Mouse (Mus musculus) forebrain, postnatal 0 days (tissue): ENCODE results near the gene Gclm. TPM values are rescaled to one million over a fixed set of nuclear protein-coding genes. Genes with fewer than 3 reads are reported as not detected.
"Not testable (repeated sequence)": the region's sequence is repeated elsewhere in the genome, so short reads cannot be mapped to it uniquely, and the experiment has no call there.

Source experiments
- ATAC-seq: fragments of 200-750 bp; cut with Nextera tagmentation; 2 replicates; pipeline ENCODE4 v1.8.0; 2017; ENCODE audit warnings: mild to moderate bottlenecking, moderate library complexity
- DNase-seq: peaks from one replicate; pipeline ENCODE4 v3.0.0-alpha.2; 2015
- H3K27ac ChIP-seq: fragments of 300-500 bp; sonication (generic); 2 replicates; pipeline ENCODE4 v1.5.1; 2014; ENCODE audit warnings: low read depth, mild to moderate bottlenecking, antibody characterized with exemption, low read length, moderate library complexity, mixed read lengths
- H3K27me3 ChIP-seq: fragments of 300-500 bp; sonication (generic); 2 replicates; pipeline ENCODE4 v1.6.1; 2014; ENCODE audit warnings: mild to moderate bottlenecking, low read length, mixed read lengths; ENCODE audit not compliant: insufficient read depth
- H3K36me3 ChIP-seq: fragments of 300-500 bp; sonication (generic); 2 replicates; pipeline ENCODE4 v1.6.1; 2014; ENCODE audit warnings: mild to moderate bottlenecking, moderate library complexity; ENCODE audit not compliant: insufficient read depth
- H3K4me1 ChIP-seq: fragments of 300-500 bp; sonication (generic); 2 replicates; pipeline ENCODE4 v1.6.1; 2014; ENCODE audit warnings: antibody characterized with exemption; ENCODE audit not compliant: insufficient read depth
- H3K4me2 ChIP-seq: fragments of 300-500 bp; sonication (generic); 2 replicates; pipeline ENCODE4 v1.6.1; 2014; ENCODE audit warnings: low read depth, mild to moderate bottlenecking, moderate library complexity
- H3K4me3 ChIP-seq: fragments of 300-500 bp; sonication (generic); 2 replicates; pipeline ENCODE4 v1.5.1; 2014; ENCODE audit warnings: low read depth, low read length, mixed read lengths
- H3K9ac ChIP-seq: fragments of 300-500 bp; sonication (generic); 2 replicates; pipeline ENCODE4 v1.6.1; 2014; ENCODE audit warnings: mild to moderate bottlenecking
- H3K9me3 ChIP-seq: fragments of 300-500 bp; sonication (generic); 2 replicates; pipeline ENCODE4 v1.6.1; 2016; ENCODE audit warnings: low read length
- CTCF ChIP-seq: sonication (generic); IDR thresholded peaks from 2 replicates; pipeline ENCODE4 v1.5.1; 2016; ENCODE audit warnings: antibody characterized with exemption, control low read depth, low read depth
- whole genome bisulfite sequencing: fragments of 180-500 bp; shearing (Covaris S2); extraction: QIAGEN DNeasy Blood & Tissue Kit; methylation state at CpG from one replicate; pipeline ENCODE4 v1.1.7; 2014; 5-methylcytosine and 5-hydroxymethylcytosine counted together
- polyA plus RNA-seq: library from polyadenylated mRNA; unstranded; fragments of >200 nt; fragmentation: Nextera tagmentation; extraction: Ambion mirVana; gene quantifications from 2 replicates; pipeline ENCODE4 v1.2.1, GENCODE M21; 2015
- total RNA-seq: library from RNA; depleted of rRNA; stranded (reverse); fragments of >200 nt; gene quantifications from 2 replicates; pipeline ENCODE4 v1.2.3, GENCODE M21; 2014

The Gclm gene
- total and polyA plus RNA-seq, 2 experiments from 2014 or later = 29.4 to 58.3 TPM

DNA sequence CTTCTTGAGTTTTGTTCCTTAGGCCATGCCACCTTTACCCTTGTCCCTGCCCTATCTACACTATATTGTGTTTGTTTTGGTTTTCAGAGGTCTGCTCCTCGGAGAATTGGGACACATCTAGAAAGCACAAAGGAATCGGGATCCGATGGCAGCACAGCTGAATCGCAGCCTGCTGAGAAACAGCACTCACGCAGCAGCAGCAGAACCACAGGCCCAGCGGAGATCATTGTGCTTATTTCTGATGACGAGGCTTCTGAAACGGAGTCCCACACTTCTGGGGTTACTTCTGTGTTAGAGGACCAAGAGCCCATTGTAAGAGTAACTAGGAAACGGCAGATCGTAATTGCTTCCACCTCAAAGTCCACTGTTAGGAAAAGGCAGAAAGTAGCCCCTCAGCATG is 29.8 kb downstream of the Gclm start:
- WGBS = 73% methylated on average over 10 of the region's 10 CpGs
- no peak for TF ChIP-seq CTCF
- Histone ChIP-seq H3K36me3 (peaks cover 36% of the 10 kb centered on the region), H3K9me3 (no peaks in the 10 kb centered on the region), H3K4me3 (peak overlapping the region; percentile 98), H3K4me2 (peak overlapping the region; percentile 82), H3K9ac (peak overlapping the region; percentile 84; the same call in 1 of the 2 replicates), H3K4me1 (peaks cover 4% of the 10 kb centered on the region; the same call in 1 of the 2 replicates), H3K27me3 (no peaks in the 10 kb centered on the region), H3K27ac (no peak overlapping the region)
- ATAC-seq = no peak
- no peak for DNase-seq

DNA sequence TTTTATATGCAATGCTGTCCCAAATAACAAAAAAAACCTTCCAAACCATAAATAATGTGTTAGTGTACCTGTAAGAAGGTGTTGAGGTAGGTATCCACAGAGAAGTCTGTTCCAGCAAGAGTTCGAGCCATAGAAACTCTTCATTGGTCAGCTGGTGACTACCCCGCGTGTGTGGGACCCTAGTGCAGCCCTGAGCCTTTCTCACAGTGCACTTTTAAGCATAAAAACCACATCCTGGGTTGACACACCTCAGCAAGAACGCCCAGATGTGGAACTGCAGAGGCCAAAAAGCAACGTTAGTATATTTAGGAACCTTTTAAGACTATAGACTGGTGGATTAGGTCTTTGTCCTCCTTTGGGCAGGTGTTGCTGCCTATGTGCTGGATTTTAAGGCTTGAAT is 41.8 kb downstream of the Gclm start:
- no peaks in the 10 kb centered on the region for H3K27me3 ChIP-seq
- peaks cover 6% of the 10 kb centered on the region for H3K4me1 ChIP-seq
- TF ChIP-seq CTCF = no peak
- no peaks in the 10 kb centered on the region for H3K9me3 ChIP-seq
- DNase-seq (no peak), ATAC-seq (no peak)
- H3K4me3 ChIP-seq = no peak overlapping the region
- peaks cover 29% of the 10 kb centered on the region for H3K36me3 ChIP-seq
- 85% methylated on average over 5 of the region's 5 CpGs for WGBS
- no peak overlapping the region for H3K27ac ChIP-seq
- H3K9ac ChIP-seq = no peak overlapping the region
- H3K4me2 ChIP-seq = no peak overlapping the region

DNA sequence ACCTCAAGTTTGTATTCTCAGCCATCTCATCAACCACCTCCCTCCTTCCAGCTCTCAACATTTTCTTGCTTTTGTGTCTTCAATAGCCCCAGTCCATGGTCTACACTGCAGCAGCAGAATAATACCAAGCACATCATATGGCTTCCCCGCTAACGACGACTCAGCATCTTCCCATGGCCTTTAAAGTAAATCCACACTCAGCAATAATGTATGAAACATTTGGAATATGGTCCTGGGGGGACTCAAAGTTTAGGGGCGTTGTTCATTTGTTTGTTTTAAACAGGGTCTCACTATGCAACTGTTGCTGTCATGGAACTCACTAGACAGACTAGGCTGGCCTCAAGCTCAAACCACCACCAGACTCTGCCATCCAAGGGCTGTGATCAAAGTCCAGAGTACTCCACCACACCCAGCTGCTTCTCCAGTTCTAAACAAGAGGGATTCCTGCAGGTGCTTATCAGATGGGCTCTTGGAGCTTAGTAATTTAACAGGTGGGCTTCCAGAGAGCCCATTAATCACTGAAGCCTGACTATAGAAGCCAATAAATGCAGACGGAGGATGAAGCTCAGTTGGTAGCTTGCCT is 43.3 kb downstream of the Gclm start:
- Histone ChIP-seq H3K4me1 (peaks cover 7% of the 10 kb centered on the region), H3K4me3 (no peak overlapping the region), H3K36me3 (peaks cover 14% of the 10 kb centered on the region; the same call in 1 of the 2 replicates), H3K27me3 (no peaks in the 10 kb centered on the region), H3K4me2 (no peak overlapping the region), H3K9ac (no peak overlapping the region), H3K9me3 (no peaks in the 10 kb centered on the region), H3K27ac (no peak overlapping the region)
- no peak for ATAC-seq
- WGBS = 87% methylated on average over 5 of the region's 5 CpGs
- no peak for DNase-seq
- TF ChIP-seq CTCF = no peak

DNA sequence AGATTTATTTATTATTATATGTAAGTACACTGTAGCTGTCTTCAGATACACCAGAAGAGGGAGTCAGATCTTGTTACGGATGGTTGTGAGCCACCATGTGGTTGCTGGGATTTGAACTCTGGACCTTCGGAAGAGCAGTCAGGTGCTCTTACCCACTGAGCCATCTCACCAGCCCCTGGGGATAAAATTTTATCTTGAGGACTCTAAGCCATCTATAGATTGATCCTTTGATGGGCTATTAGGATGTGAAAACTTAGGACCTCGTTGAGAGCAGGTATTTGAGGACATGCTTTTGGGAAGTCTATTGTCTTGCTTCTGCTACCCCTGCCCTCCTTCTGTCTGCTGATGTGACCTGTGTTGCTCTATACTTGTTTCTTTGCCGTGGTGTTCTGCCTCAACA is 44.0 kb downstream of the Gclm start:
- H3K4me1 ChIP-seq, DNase-seq, ATAC-seq, H3K9me3 ChIP-seq, H3K27me3 ChIP-seq, H3K27ac ChIP-seq, H3K4me2 ChIP-seq, H3K36me3 ChIP-seq, H3K4me3 ChIP-seq, H3K9ac ChIP-seq: not testable (repeated sequence)
- 69% methylated on average over 3 of the region's 4 CpGs for WGBS

DNA sequence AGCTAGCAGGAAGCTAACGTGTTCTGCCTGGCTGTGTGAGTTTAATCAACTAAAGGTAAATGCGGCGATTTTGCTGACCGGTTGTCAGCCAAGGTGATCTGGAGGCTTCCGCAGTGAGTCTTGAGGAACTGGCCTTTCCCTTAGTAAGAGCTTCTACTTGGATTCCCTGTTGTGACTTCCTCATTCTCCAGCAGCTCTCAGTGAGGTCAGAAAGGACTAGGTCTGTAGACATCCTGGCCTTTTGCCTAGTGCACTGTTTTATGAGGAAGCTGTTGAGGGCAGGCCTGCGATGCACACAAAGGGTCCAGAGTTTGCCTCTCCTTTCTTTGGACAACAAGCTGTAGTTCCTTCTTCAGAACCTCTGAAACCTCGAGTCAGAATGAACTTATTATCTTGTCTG is 45.3 kb downstream of the Gclm start:
- no peaks in the 10 kb centered on the region for H3K36me3 ChIP-seq
- no peaks in the 10 kb centered on the region for H3K9me3 ChIP-seq
- ATAC-seq = no peak
- no peaks in the 10 kb centered on the region for H3K27me3 ChIP-seq
- peaks cover 22% of the 10 kb centered on the region for H3K4me1 ChIP-seq
- DNase-seq = no peak
- H3K27ac ChIP-seq = no peak overlapping the region
- no peak overlapping the region for H3K4me2 ChIP-seq
- no peak for TF ChIP-seq CTCF
- 67% methylated on average over 7 of the region's 7 CpGs for WGBS
- no peak overlapping the region for H3K9ac ChIP-seq
- H3K4me3 ChIP-seq = no peak overlapping the region

DNA sequence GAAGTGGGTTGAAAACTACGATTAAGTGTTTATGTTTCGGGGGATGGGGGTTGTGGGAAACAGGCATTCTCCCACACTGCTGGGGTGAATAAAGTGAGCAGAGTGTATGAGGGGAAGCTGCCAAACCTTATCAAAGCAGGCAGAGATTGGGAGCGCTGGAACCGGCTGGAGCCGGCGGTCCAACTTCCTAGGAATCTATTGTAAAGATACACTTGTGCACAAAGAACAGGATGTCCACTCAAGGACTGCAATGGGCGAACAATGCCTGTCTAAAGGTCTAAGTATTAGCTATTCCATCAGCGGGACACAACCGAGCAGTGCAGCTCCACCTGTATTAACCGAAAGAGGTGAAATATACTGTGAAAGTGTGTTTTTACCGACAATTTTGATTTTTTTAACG is 46.5 kb downstream of the Gclm start:
- peak overlapping the region; percentile 99; the same call in 1 of the 2 replicates for H3K27ac ChIP-seq
- no peaks in the 10 kb centered on the region for H3K36me3 ChIP-seq
- H3K9me3 ChIP-seq = no peaks in the 10 kb centered on the region
- H3K9ac ChIP-seq = no peak overlapping the region
- no peak for DNase-seq
- peaks cover 23% of the 10 kb centered on the region for H3K4me1 ChIP-seq
- H3K4me2 ChIP-seq = peak overlapping the region; percentile 76
- no peak for ATAC-seq
- WGBS = 21% methylated on average over 12 of the region's 12 CpGs
- H3K27me3 ChIP-seq = no peaks in the 10 kb centered on the region
- H3K4me3 ChIP-seq = peak overlapping the region; percentile 65
- no peak for TF ChIP-seq CTCF

DNA sequence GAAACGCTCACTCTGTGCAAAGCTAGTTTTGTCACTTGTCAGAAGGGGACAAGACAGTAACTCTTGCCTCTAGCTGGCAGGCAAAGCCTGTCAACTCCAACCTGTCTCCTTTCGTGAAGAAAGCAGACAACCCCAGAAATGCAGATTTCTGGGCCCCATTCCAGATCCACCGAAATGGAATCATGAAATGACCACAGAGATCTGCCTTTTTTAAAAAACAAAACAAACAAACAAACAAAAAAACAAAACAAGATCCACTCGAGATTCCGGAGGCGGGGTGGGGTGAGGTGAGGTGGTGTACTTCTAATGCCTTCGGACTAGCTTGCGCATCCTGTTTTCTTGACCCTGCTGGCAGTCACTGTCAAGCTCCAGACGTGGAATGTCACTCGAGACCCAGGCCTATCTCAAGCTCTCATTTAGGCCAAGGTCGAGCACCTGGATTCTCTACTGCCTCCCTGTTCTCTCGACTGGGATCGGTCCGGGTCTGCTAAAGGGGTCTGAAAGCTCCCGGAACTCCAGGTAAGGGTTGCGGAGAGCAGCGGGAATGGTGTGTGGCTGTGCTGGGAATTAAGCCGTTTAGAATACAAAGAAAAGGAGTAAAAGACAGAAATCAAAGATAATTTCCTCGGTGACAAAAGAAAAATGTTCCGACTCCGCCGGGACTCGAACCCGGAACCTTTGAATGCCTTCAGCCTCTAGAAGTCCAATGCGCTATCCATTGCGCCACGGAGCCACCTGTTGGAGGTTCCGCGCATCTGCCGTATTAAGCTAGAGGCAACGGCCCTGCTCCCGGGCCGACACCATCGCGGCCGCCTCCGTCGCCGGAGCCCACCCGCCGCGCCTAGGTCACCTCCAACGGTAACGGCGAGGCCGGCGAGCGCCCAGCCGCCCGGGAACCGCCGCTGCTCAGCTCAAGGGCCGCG is 47.2 kb downstream of the Gclm start:
- H3K4me1 ChIP-seq = peaks cover 23% of the 10 kb centered on the region
- H3K4me2 ChIP-seq = peak overlapping the region; percentile 76
- no peaks in the 10 kb centered on the region for H3K36me3 ChIP-seq
- peak; percentile 93 for DNase-seq
- peak overlapping the region; percentile 65 for H3K4me3 ChIP-seq
- H3K27ac ChIP-seq = peak overlapping the region; percentile 99
- TF ChIP-seq CTCF = peak; percentile 55
- peak overlapping the region; percentile 97 for H3K9ac ChIP-seq
- H3K27me3 ChIP-seq = no peaks in the 10 kb centered on the region
- 6% methylated on average over 54 of the region's 54 CpGs for WGBS
- H3K9me3 ChIP-seq = no peaks in the 10 kb centered on the region
- peak; percentile 40 for ATAC-seq
